In genomic region chr9:60561641-60562289, GRCm38 (mm10) we compare ENCODE assay signal across 8 mouse cellular contexts. TPM values are rescaled to one million over a fixed set of nuclear protein-coding genes. Genes with fewer than 3 reads are reported as not detected.
A peak's percentile ranks its signal among the peaks of the same experiment; 100 is the strongest.
DNase-seq lines count a peak whose midpoint lies in the region; ATAC-seq and TF ChIP-seq lines count a peak whose summit lies in the region.
"Had no signal": no experiment of that assay in that cellular context is flagged by ENCODE, and none has a peak within 500 bp of the region (broad histone marks: within the 10 kb centered on the region; RNA-seq: fewer than 3 reads in every experiment).

No protein-coding gene starts in this region.

- no peak; the same call in 1 of the 2 replicates for ATAC-seq in kidney, embryonic 16.5 days (ENCODE audit: low FRiP score, low TSS enrichment)

- H3K27me3 ChIP-seq in kidney, embryonic 16.5 days (ENCODE audit: insufficient read depth, low read length): no peaks in the 10 kb centered on the region
- peaks cover under 1% of the 10 kb centered on the region for H3K27me3 ChIP-seq in myocyte (ENCODE audit: control insufficient read depth, insufficient read depth, insufficient read length)

- H3K27ac ChIP-seq in kidney, embryonic 16.5 days (ENCODE audit: low read length): peak overlapping the region; percentile 95

- intact Hi-C loops in heart, postnatal 10 days (cut with DNase I): no loop called here

- no peaks in the 10 kb centered on the region for H3K9me3 ChIP-seq in kidney, embryonic 16.5 days (ENCODE audit: low read length)

- no peak for TF ChIP-seq POLR2A in myocyte (IDR thresholded peaks at IDR 0.05; ENCODE audit: insufficient read length, low read depth)

- H3K4me1 ChIP-seq in kidney, embryonic 16.5 days (ENCODE audit: insufficient read depth, low read length): peaks cover 42% of the 10 kb centered on the region

- peak overlapping the region; percentile 59 for H3K4me2 ChIP-seq in kidney, embryonic 16.5 days (replicated peaks; ENCODE audit: low read depth, low read length)
- H3K4me2 ChIP-seq in myocyte (ENCODE audit: low read depth): peak overlapping the region; percentile 20

- 24% methylated on average over 9 of the region's 9 CpGs for WGBS in kidney, embryonic 16.5 days

- no peaks in the 10 kb centered on the region for H3K79me2 ChIP-seq in myocyte (ENCODE audit: control insufficient read depth, insufficient read depth)

- peak overlapping the region; percentile 38 for H3K4me3 ChIP-seq in kidney, embryonic 16.5 days (ENCODE audit: low read length)
- no peak overlapping the region for H3K4me3 ChIP-seq in myocyte

- DNase-seq in kidney, postnatal 25 days: no peak
- DNase-seq in embryo, embryonic 10 days (ENCODE audit: low spot score): peak; percentile 34
- DNase-seq in heart, postnatal 10 days: peak; percentile 31 to 34
- no peak for DNase-seq in ovary, postnatal 36 days (ENCODE audit: low spot score)
- no peak for DNase-seq in cerebellum, adult 9-11 months
- DNase-seq: gastrocnemius, postnatal 14 days had no signal

- no peaks in the 10 kb centered on the region for H3K36me3 ChIP-seq in kidney, embryonic 16.5 days (ENCODE audit: insufficient read depth, low read length)
- no peaks in the 10 kb centered on the region for H3K36me3 ChIP-seq in myocyte (ENCODE audit: control insufficient read depth, insufficient read depth)

- H3ac ChIP-seq in myocyte (ENCODE audit: control insufficient read depth, insufficient read length): no peak overlapping the region

- H3K9ac ChIP-seq in kidney, embryonic 16.5 days (replicated peaks; ENCODE audit: low read length): peak overlapping the region; percentile 33; the same call in 1 of the 2 replicates

TF ChIP-seq in myocyte, 11 proteins besides CTCF, POLR2A, EP300 and RAD21:
- TF ChIP-seq USF1 (IDR thresholded peaks at IDR 0.05; ENCODE audit: low read depth) (no peak), MYOG (IDR thresholded peaks at IDR 0.05; ENCODE audit: control insufficient read depth in 1 of 3, insufficient read depth in 1 of 3, insufficient read length in 2 of 3, low read depth in 2 of 3) (no peak), E2F4 (IDR thresholded peaks at IDR 0.05; ENCODE audit: insufficient read depth) (no peak), SRF (IDR thresholded peaks at IDR 0.05; ENCODE audit: control insufficient read depth, insufficient read length, low read depth) (no peak), MAX (IDR thresholded peaks at IDR 0.05; ENCODE audit: low read depth) (no peak), TCF3 (IDR thresholded peaks at IDR 0.05; ENCODE audit: insufficient read length, low read depth) (no peak), POLR2AphosphoS2 (IDR thresholded peaks at IDR 0.05; ENCODE audit: insufficient read length, low read depth) (no peak), MYOD1 (IDR thresholded peaks at IDR 0.05; ENCODE audit: control insufficient read depth in 1 of 3, insufficient read length in 2 of 3, low read depth in 2 of 3) (no peak), TCF12 (IDR thresholded peaks at IDR 0.05; ENCODE audit: insufficient read depth, poor library complexity, severe bottlenecking) (no peak), CEBPB (IDR thresholded peaks at IDR 0.05; ENCODE audit: insufficient read depth, poor library complexity, severe bottlenecking) (no peak), REST (IDR thresholded peaks at IDR 0.05; ENCODE audit: insufficient read depth, insufficient read length) (no peak)

RNA-seq across cellular contexts. Expression of gene Thsd4, which starts 39.9 kb away (rescaled TPM):
- polyA plus RNA-seq in kidney, embryonic 16.5 days (2015; fragmentation: Nextera tagmentation; extraction: Ambion mirVana): 24.5 and 27.8 TPM in 2 replicates
- total RNA-seq in heart, postnatal 10 days (2021): 10 to 100 TPM; 17.0 to 17.5 TPM
- 1.7 TPM for polyA plus RNA-seq in myocyte (2012; fragmentation: generic; extraction: Trizol)

Comparison
In these comparisons a context has a peak if more than half of its experiments do, and no peak if none do; other contexts are left out.
1. DNase-seq: peak in embryo, embryonic 10 days (single experiment) and heart, postnatal 10 days (2 of 2); none in kidney, postnatal 25 days (0 of 2), ovary, postnatal 36 days (single experiment) and cerebellum, adult 9-11 months (single experiment).